Mouse (Mus musculus) spleen, adult 2 months (tissue): Measurements from ENCODE around the gene Spta1.

ENCODE experiments used
- CTCF ChIP-seq: fragments of 200-500 bp; IDR thresholded peaks from 2 replicates; pipeline ENCODE4 v1.5.1; 2011; ENCODE audit warnings: mild to moderate bottlenecking, inconsistent platforms; ENCODE audit not compliant: insufficient read depth, insufficient read length, insufficient replicate concordance; ENCODE audit errors: extremely low read depth
- POLR2A ChIP-seq: fragments of 200-500 bp; IDR thresholded peaks from 2 replicates; pipeline ENCODE4 v1.6.1; 2011; ENCODE audit warnings: low read depth, low read length, inconsistent platforms

DNA sequence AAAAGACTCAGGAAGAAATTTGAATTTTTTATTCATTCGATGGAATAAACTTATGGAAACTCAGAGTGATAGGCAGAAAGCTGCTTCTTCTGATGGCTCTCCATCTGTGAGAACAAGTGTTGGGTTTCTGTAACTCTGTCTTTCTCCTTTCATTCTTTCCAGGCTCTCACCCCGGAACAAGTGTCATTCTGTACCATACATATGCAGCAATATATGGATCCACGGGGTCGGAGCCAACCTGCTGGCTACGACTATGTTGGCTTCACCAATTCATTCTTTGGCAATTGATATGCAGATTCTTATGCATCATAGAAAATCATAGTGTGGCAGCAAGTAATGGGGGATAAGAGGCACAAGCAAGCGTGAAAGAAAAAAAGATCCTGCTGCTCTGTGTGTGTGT is 74.6 kb downstream of the Spta1 start:
- TF ChIP-seq CTCF (no peak), POLR2A (no peak)
